Mouse (Mus musculus): ENCODE data around the gene Clec2d.

- no peak for TF ChIP-seq CTCF (IDR thresholded peaks at IDR 0.05; ENCODE audit: low read depth, low read length)
- no peak for TF ChIP-seq POLR2A (IDR thresholded peaks at IDR 0.05; ENCODE audit: extremely low read depth, insufficient read depth, low read length)
Measured at GRCm38 (mm10) chr6:129132604-129133341, 47.6 kb upstream of the Clec2d start.

Measured in liver, adult 2 months (tissue).